Mouse (Mus musculus) heart, adult 2 months (tissue): ENCODE data around the gene Smox.

Source experiments
- CTCF ChIP-seq: fragments of 200-600 bp; IDR thresholded peaks from 2 replicates; pipeline ENCODE4 v1.8.1; 2022; ENCODE audit warnings: antibody characterized with exemption, mild to moderate bottlenecking, moderate library complexity
- POLR2A ChIP-seq: fragments of 200-500 bp; IDR thresholded peaks from 2 replicates; pipeline ENCODE4 v1.6.1; 2011; ENCODE audit warnings: mild to moderate bottlenecking, low read depth, low read length, control low read depth; ENCODE audit not compliant: insufficient read depth

- TF ChIP-seq CTCF (no peak), POLR2A (no peak)
Measured at GRCm38 (mm10) chr2:131531271-131531670, 40.0 kb downstream of the Smox start.
